Mouse (Mus musculus) midbrain, embryonic 16.5 days (tissue): Measurements from ENCODE around the gene Oxsm. TPM values are rescaled to one million over a fixed set of nuclear protein-coding genes. Genes with fewer than 3 reads are reported as not detected.
A peak's percentile ranks its signal among the peaks of the same experiment; 100 is the strongest.

Experiments
- ATAC-seq: fragments of 200-750 bp; cut with Nextera tagmentation; 2 replicates; pipeline ENCODE4 v1.8.0; 2017; ENCODE audit warnings: moderate TSS enrichment
- H3K27ac ChIP-seq: fragments of 300-500 bp; sonication (generic); 2 replicates; pipeline ENCODE4 v1.5.1; 2014; ENCODE audit warnings: mild to moderate bottlenecking, low read length, mixed read lengths
- H3K27me3 ChIP-seq: fragments of 300-500 bp; sonication (generic); 2 replicates; pipeline ENCODE4 v1.6.1; 2014; ENCODE audit warnings: low read depth, low read length, mixed read lengths; ENCODE audit not compliant: control insufficient read depth, insufficient read depth
- H3K36me3 ChIP-seq: fragments of 300-500 bp; sonication (generic); 2 replicates; pipeline ENCODE4 v1.6.1; 2014; ENCODE audit warnings: mild to moderate bottlenecking, low read length, moderate library complexity, mixed read lengths; ENCODE audit not compliant: control insufficient read depth, insufficient read depth
- H3K4me1 ChIP-seq: fragments of 300-500 bp; sonication (generic); 2 replicates; pipeline ENCODE4 v1.6.1; 2014; ENCODE audit warnings: mild to moderate bottlenecking, low read length, mixed read lengths; ENCODE audit not compliant: control insufficient read depth, insufficient read depth
- H3K4me2 ChIP-seq: fragments of 300-500 bp; sonication (generic); 2 replicates; pipeline ENCODE4 v1.6.1; 2014; ENCODE audit warnings: mild to moderate bottlenecking, low read length, mixed read lengths
- H3K4me3 ChIP-seq: fragments of 300-500 bp; sonication (generic); 2 replicates; pipeline ENCODE4 v1.5.1; 2014; ENCODE audit warnings: low read depth, mild to moderate bottlenecking, low read length, moderate library complexity, mixed read lengths
- H3K9ac ChIP-seq: fragments of 300-500 bp; sonication (generic); 2 replicates; pipeline ENCODE4 v1.6.1; 2014; ENCODE audit warnings: low read depth, low read length, mixed read lengths
- H3K9me3 ChIP-seq: fragments of 300-500 bp; sonication (generic); replicated peaks from 2 replicates; pipeline ENCODE4 v1.6.1; 2014; ENCODE audit warnings: mild to moderate bottlenecking, low read length, mixed read lengths; ENCODE audit not compliant: control insufficient read depth, poor library complexity, severe bottlenecking
- WGBS: fragments of 180-500 bp; shearing (Covaris S2); extraction: QIAGEN DNeasy Blood & Tissue Kit; methylation state at CpG from one replicate; pipeline ENCODE4 v1.1.7; 2014; 5-methylcytosine and 5-hydroxymethylcytosine counted together
- polyA plus RNA-seq: library from polyadenylated mRNA; unstranded; fragments of >200 nt; fragmentation: Nextera tagmentation; extraction: Ambion mirVana; gene quantifications from 2 replicates; pipeline ENCODE4 v1.2.1, GENCODE M21; 2015

The Oxsm gene
- 2.5 and 2.8 TPM in 2 replicates for polyA plus RNA-seq

DNA sequence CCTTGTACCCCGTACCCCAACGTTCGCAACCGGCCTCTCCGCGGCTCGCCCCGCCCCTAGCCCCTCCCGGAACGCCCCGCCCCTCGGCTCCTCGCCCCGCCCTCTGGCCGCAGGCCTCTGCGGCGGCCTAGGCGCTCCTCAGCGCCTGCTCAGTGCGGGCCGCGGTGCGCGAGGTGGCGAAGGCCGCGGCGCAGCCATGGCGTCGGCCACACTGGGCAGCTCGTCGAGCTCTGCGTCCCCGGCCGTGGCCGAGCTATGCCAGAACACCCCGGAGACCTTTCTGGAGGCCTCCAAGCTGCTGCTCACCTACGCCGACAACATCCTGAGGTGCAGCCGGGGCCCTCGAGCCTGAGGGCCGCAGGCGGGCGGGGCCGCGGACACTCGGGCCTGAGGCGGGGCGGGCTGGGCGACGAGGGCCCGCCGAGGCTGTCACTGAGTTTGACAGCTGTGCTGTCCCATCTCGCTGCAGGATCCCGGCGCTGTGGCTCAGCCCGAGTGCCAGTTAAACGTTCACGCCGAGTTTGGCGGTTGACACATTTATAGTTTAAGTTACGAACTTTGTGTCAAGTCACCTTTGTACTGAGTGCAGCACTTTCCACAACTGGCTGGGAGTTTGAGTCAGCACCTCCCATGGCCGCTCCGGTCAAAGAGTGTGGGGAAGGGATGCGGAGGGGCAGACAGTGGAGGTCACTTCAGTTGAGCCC, at the start of gene Oxsm, which contains the start of gene Ngly1:
Gene Oxsm, minus strand, starts transcription at position 638 of the 704 bp plus-strand sequence.
Gene Ngly1, plus strand, starts transcription at position 110 of the 704 bp plus-strand sequence.
- Histone ChIP-seq H3K27ac (peak within 1 kb of the TSS; percentile 84), H3K4me3 (peak within 1 kb of the TSS; percentile 72), H3K4me1 (0 out of 2 replicates have a peak, but pooled peaks cover 9% of the 10 kb centered on the region), H3K4me2 (peak within 1 kb of the TSS; percentile 76), H3K9ac (peak within 1 kb of the TSS; percentile 94), H3K9me3 (no peaks in the 10 kb centered on the region), H3K27me3 (no peaks in the 10 kb centered on the region), H3K36me3 (no peaks in the 10 kb centered on the region)
- WGBS: under 1% methylated on average over 55 of the region's 65 CpGs
- ATAC-seq: peak; percentile 99

DNA sequence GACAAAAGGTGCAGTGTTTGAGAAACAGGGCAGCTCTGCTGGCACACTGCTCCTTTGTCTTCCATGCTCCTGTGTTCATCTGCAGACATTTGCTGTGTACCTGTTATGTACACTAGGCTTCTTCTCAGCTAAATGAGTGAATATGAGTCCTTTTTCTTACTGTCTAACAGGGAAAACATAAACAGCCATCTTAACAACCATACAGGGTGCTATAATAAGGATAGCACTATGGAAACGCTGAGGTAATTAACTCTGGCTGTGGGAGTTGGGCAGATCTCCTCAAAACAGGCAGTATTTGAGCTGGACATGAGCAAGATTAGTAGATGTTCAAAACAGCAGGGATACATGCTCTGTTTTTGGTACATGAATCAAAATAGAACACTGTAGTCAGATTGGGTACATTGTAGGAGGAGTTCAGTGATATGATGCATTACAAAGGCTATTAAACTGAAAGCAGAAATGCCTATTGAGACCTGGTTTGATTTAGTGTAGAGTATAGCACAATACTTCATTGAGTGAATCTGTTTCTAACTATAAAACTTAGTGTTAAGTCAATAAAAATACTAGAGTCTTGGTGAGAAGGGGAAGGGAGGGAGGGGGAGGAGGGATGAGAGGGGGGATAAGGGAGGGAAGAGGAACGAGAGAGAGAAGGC, 47.3 kb upstream of the Oxsm start:
- Histone ChIP-seq H3K9ac (no peak overlapping the region), H3K36me3 (peaks cover 8% of the 10 kb centered on the region), H3K27ac (no peak overlapping the region), H3K27me3 (no peaks in the 10 kb centered on the region), H3K9me3 (no peaks in the 10 kb centered on the region), H3K4me1 (no peaks in the 10 kb centered on the region), H3K4me3 (no peak overlapping the region), H3K4me2 (no peak overlapping the region)
- ATAC-seq: no peak
- WGBS: 66% methylated on average over 2 of the region's 2 CpGs

DNA sequence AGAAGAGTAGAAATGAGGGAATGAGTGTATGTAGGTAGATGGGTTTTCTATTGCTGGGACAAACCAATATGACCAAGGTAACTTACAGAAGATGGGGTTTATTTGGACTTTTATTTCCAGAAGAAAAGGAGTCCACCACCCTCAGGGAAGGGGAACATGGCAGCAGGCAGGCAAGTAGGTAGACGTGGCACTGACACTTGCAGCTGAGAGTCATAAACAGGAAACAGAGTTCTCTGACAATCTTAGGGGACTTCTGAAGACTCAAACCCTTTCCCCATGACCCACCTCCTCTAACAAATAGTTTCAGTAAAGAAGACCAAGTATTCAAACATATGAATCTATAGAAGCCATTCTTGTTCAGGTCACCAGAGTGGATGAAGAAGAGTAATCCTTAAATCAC, 44.3 kb upstream of the Oxsm start:
- 90% methylated on average over 1 of the region's 1 CpGs for WGBS
- no peak overlapping the region for H3K27ac ChIP-seq
- H3K9ac ChIP-seq: no peak overlapping the region
- H3K4me2 ChIP-seq: no peak overlapping the region
- no peaks in the 10 kb centered on the region for H3K27me3 ChIP-seq
- H3K4me1 ChIP-seq: no peaks in the 10 kb centered on the region
- no peaks in the 10 kb centered on the region for H3K9me3 ChIP-seq
- no peak overlapping the region for H3K4me3 ChIP-seq
- peaks cover 8% of the 10 kb centered on the region for H3K36me3 ChIP-seq
- ATAC-seq: no peak

DNA sequence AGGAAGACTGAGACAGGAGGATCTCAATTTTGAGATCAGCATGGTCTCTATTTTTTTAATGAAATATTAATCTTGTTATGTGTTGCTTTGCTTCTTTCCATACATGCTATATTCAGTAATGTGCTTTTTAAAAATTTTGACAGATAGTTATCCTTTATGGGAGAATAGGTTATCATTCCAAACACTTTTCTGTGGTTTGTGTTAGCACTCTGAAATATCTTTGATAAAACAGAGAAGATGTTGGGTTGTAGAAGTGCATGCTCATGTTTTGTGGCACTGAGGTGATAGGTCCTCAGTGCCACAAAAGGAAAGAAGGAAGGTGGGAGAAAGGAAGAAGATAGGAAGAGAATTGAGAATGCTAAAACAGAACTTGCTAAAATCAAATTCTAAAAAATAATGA, 43.4 kb upstream of the Oxsm start:
- Histone ChIP-seq H3K9me3 (no peaks in the 10 kb centered on the region), H3K9ac (no peak overlapping the region), H3K4me1 (no peaks in the 10 kb centered on the region), H3K27me3 (no peaks in the 10 kb centered on the region), H3K27ac (no peak overlapping the region), H3K36me3 (peaks cover 8% of the 10 kb centered on the region), H3K4me2 (no peak overlapping the region), H3K4me3 (no peak overlapping the region)
- ATAC-seq: no peak

DNA sequence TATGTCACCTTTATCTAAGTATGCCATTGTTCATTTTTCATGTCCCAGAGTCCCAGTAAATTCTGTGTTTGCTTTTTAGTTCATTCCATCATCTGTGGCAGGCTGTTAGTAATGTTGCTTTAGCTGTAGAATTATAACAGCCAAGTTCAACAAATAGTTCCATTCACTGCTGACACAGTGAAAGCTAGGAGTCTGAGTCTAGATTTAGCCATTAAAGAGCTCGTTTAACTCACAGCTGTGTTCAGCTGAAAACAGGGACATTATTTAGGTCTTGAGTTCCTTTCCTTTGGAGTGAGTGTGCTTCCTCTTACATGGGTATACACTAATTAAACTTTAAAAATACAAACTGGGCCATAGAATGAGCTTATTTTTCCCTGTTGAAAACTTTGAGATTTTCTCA, 42.8 kb upstream of the Oxsm start:
- peaks cover 8% of the 10 kb centered on the region for H3K36me3 ChIP-seq
- no peak for ATAC-seq
- no peaks in the 10 kb centered on the region for H3K4me1 ChIP-seq
- H3K27me3 ChIP-seq: no peaks in the 10 kb centered on the region
- H3K9me3 ChIP-seq: no peaks in the 10 kb centered on the region
- H3K4me2 ChIP-seq: no peak overlapping the region
- no peak overlapping the region for H3K4me3 ChIP-seq
- H3K27ac ChIP-seq: no peak overlapping the region
- no peak overlapping the region for H3K9ac ChIP-seq
- WGBS: 60% methylated on average over 1 of the region's 1 CpGs

DNA sequence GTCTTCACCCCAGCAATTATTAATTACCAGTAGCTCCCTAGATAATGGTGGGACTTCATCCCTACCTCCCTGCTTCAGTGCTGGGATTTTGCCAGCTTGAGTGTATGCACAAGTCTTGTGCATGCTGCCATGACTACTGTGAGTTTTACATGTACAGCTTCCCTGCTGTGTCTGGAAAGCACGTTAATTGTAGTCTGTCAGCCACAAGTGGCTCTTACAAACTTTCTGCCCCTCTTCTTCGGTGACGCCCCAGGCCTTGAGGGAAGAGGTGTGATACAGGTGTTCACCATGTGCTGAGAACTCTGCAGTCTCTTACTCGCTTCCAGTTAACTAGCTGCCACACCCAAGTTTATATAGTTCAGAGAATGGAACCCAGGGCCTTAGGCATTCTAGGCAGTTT, 34.4 kb upstream of the Oxsm start:
- no peaks in the 10 kb centered on the region for H3K9me3 ChIP-seq
- WGBS: 85% methylated on average over 4 of the region's 4 CpGs
- no peaks in the 10 kb centered on the region; the same call in 1 of the 2 replicates for H3K36me3 ChIP-seq
- no peak overlapping the region for H3K4me2 ChIP-seq
- ATAC-seq: no peak
- no peak overlapping the region for H3K27ac ChIP-seq
- no peaks in the 10 kb centered on the region for H3K4me1 ChIP-seq
- no peak overlapping the region for H3K9ac ChIP-seq
- H3K27me3 ChIP-seq: no peaks in the 10 kb centered on the region
- H3K4me3 ChIP-seq: no peak overlapping the region

DNA sequence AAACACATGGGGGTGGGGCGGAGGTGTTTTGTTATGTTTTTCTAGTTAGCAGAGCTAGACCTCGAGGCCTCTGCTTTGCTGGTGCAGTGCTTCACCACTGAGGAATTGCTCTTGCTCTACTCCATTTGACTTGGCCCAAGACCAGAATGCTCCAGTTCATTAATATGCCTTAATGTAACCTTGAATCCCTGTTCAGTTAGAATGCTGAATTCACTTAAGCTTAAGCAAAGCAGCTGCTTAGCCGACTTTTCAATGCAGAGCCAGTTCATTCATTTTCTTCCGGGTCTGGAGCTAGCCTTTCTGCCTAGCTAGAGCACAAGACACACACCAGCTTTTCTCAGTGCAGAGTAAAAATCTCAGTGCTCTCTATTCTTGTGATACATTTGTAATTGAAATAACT, 29.6 kb upstream of the Oxsm start:
- H3K4me2 ChIP-seq: no peak overlapping the region
- ATAC-seq: no peak
- H3K27me3 ChIP-seq: no peaks in the 10 kb centered on the region
- H3K9ac ChIP-seq: no peak overlapping the region
- H3K36me3 ChIP-seq: no peaks in the 10 kb centered on the region; the same call in 1 of the 2 replicates
- H3K4me1 ChIP-seq: no peaks in the 10 kb centered on the region
- WGBS: 48% methylated on average over 4 of the region's 4 CpGs
- H3K4me3 ChIP-seq: no peak overlapping the region
- H3K9me3 ChIP-seq: no peaks in the 10 kb centered on the region
- no peak overlapping the region for H3K27ac ChIP-seq

DNA sequence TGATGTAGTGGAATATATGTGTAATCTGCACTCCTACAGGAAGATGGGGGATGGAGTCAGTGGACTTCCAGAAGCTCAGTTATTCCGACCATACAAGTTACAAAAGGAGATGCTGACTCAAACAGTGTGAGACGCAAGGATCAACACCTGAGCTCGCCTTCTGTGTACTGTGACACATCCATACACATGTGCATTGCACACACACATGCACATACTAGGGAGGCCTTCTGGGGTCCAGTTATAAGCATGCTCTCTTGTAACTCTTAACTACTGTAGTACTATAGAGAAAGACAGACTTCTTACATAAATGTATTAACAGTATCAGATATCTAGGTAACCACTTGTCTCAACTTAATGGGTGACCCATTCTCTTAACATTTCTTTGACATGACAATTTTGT, 24.1 kb upstream of the Oxsm start:
- H3K27ac ChIP-seq: no peak overlapping the region
- 91% methylated on average over 3 of the region's 3 CpGs for WGBS
- H3K9ac ChIP-seq: no peak overlapping the region
- no peak overlapping the region for H3K4me3 ChIP-seq
- peaks cover 5% of the 10 kb centered on the region; the same call in 1 of the 2 replicates for H3K36me3 ChIP-seq
- no peaks in the 10 kb centered on the region for H3K4me1 ChIP-seq
- no peaks in the 10 kb centered on the region for H3K9me3 ChIP-seq
- no peaks in the 10 kb centered on the region for H3K27me3 ChIP-seq
- no peak overlapping the region for H3K4me2 ChIP-seq
- ATAC-seq: no peak

DNA sequence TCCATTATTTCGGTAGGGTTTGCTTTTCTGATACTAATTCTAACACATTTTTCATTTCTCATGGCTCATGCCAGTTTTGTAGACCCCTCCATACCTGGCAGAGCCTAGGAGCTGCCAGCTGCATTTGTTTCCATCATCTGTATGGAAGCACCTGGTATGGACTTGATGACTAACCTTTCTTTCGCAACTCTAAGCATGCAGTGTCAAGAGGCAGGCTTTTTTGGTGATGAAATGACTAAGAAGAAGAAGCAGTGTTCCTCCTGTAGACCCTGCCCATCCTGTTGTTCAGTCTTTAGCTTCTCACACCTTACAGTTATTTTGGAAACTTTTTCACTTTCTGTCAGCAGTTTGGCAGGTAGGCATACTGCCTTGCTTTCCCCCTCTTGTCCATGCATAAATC, 20.2 kb upstream of the Oxsm start:
- WGBS: 95% methylated on average over 2 of the region's 2 CpGs
- H3K36me3 ChIP-seq: peaks cover 5% of the 10 kb centered on the region; the same call in 1 of the 2 replicates
- H3K4me3 ChIP-seq: no peak overlapping the region
- H3K27ac ChIP-seq: no peak overlapping the region
- H3K27me3 ChIP-seq: no peaks in the 10 kb centered on the region
- H3K9ac ChIP-seq: no peak overlapping the region
- no peak overlapping the region for H3K4me2 ChIP-seq
- no peak for ATAC-seq
- no peaks in the 10 kb centered on the region for H3K9me3 ChIP-seq
- no peaks in the 10 kb centered on the region for H3K4me1 ChIP-seq
